Mouse (Mus musculus) small intestine, adult 2 months (tissue): ENCODE results near the gene Ly9.

Source experiments
- CTCF ChIP-seq: fragments of 200-500 bp; IDR thresholded peaks from 2 replicates; pipeline ENCODE4 v1.5.1; 2012; ENCODE audit warnings: low read depth, mild to moderate bottlenecking, control low read depth, inconsistent platforms, low read length, moderate library complexity, mixed read lengths; ENCODE audit not compliant: insufficient replicate concordance, insufficient read length; ENCODE audit errors: extremely low read depth
- POLR2A ChIP-seq: fragments of 200-500 bp; IDR thresholded peaks from 2 replicates; pipeline ENCODE4 v1.6.1; 2012; ENCODE audit warnings: low read depth, mild to moderate bottlenecking, control low read depth, inconsistent platforms, low read length, moderate library complexity

GRCm38 (mm10) chr1:171631447-171631846 lies 24.2 kb upstream of the Ly9 start:
- no peak for TF ChIP-seq POLR2A
- TF ChIP-seq CTCF = no peak
